Mouse (Mus musculus) ES-E14 (cell line): ENCODE data around the gene Rreb1. TPM values are rescaled to one million over a fixed set of nuclear protein-coding genes. Genes with fewer than 3 reads are reported as not detected.

Source experiments
- DNase-seq: peaks from one replicate; pipeline ENCODE4 v3.0.0-alpha.2; 2013; ENCODE audit warnings: low read depth, low spot score
- H3K27ac ChIP-seq: 2 replicates; pipeline ENCODE4 v1.5.1; 2012; ENCODE audit warnings: low read depth, mild to moderate bottlenecking, low read length, moderate library complexity, mixed read lengths; ENCODE audit not compliant: poor library complexity, insufficient read depth, severe bottlenecking
- H3K36me3 ChIP-seq: 2 replicates; pipeline ENCODE4 v1.6.1; 2012; ENCODE audit warnings: mild to moderate bottlenecking, low read length, moderate library complexity, mixed read lengths; ENCODE audit not compliant: control insufficient read depth, poor library complexity, insufficient read depth, severe bottlenecking
- H3K4me1 ChIP-seq, 2 experiments: fragments of 150-350 bp in 1 of 2; sonication (generic) in 1 of 2; 2 replicates each; pipeline ENCODE4 v1.6.1; 2012; ENCODE audit warnings: low read length in 2 of 2, mild to moderate bottlenecking in 1 of 2, mixed read lengths in 1 of 2; ENCODE audit not compliant: control insufficient read depth in 2 of 2, insufficient read depth in 2 of 2, poor library complexity in 1 of 2
- H3K4me3 ChIP-seq, 2 experiments: fragments of 150-350 bp in 1 of 2; sonication (generic) in 1 of 2; 2 replicates each; pipeline ENCODE4 v1.5.1; 2012; ENCODE audit warnings: low read length in 2 of 2, low read depth in 1 of 2, mild to moderate bottlenecking in 1 of 2, mixed read lengths in 1 of 2; ENCODE audit not compliant: insufficient read depth in 1 of 2, poor library complexity in 1 of 2, severe bottlenecking in 1 of 2
- H3K9ac ChIP-seq: 2 replicates; pipeline ENCODE4 v1.6.1; 2012; ENCODE audit warnings: low read depth, mild to moderate bottlenecking, low read length, mixed read lengths; ENCODE audit not compliant: poor library complexity, insufficient read depth, severe bottlenecking
- H3K9me3 ChIP-seq: fragments of 150-350 bp; sonication (generic); 2 replicates; pipeline ENCODE4 v1.6.1; 2012; ENCODE audit warnings: low read depth, mild to moderate bottlenecking, low read length; ENCODE audit not compliant: control insufficient read depth, insufficient read depth
- CHD2 ChIP-seq: IDR thresholded peaks from 2 replicates; pipeline ENCODE4 v1.6.1; 2014; ENCODE audit warnings: mild to moderate bottlenecking, low read depth, low read length, inconsistent platforms
- HCFC1 ChIP-seq: IDR thresholded peaks from 2 replicates; pipeline ENCODE4 v1.6.1; 2012; ENCODE audit warnings: low read length, inconsistent platforms, borderline replicate concordance; ENCODE audit not compliant: insufficient read depth
- MAFK ChIP-seq: IDR thresholded peaks from 2 replicates; pipeline ENCODE4 v1.6.1; 2014; ENCODE audit warnings: mild to moderate bottlenecking, low read depth, low read length, inconsistent platforms; ENCODE audit not compliant: insufficient read depth
- ZC3H11A ChIP-seq: IDR thresholded peaks from 2 replicates; pipeline ENCODE4 v1.6.1; 2012; ENCODE audit warnings: low read depth, mild to moderate bottlenecking, inconsistent platforms, low read length, borderline replicate concordance
- ZNF384 ChIP-seq: IDR thresholded peaks from 2 replicates; pipeline ENCODE4 v1.6.1; 2012; ENCODE audit warnings: low read depth, low read length, inconsistent platforms
- in situ Hi-C, 2 experiments: fragments of 600-800 bp; cut with MboI; formaldehyde crosslinking; loops; one replicate each; pipeline ENCODE4 v1.15.1; 2025; ENCODE audit warnings: low sequenced_read_pairs in 2 of 2, inconsistent platforms in 1 of 2; ENCODE audit not compliant: unreplicated experiment in 2 of 2
- total RNA-seq: library from RNA; depleted of rRNA; stranded (reverse); fragments of 300-350 nt; gene quantifications from 2 replicates; pipeline ENCODE4 v1.2.3, GENCODE M21; 2012

Rreb1 gene
- total RNA-seq, 1 experiment = 14.7 TPM

GRCm38 (mm10) chr13:37760957-37761941, 17.0 kb upstream of the Rreb1 start:
- in situ Hi-C loops = loop anchor here in 1 of 2 experiments (10.0 kb wide), 1 partner anchor 64 kb away; no protein-coding TSS in a partner anchor
- Histone ChIP-seq H3K27ac (no peak overlapping the region), H3K4me1 (no peaks in the 10 kb centered on the region), H3K4me3 (no peak overlapping the region), H3K9ac (no peak overlapping the region), H3K9me3 (no peaks in the 10 kb centered on the region), H3K36me3 (no peaks in the 10 kb centered on the region)
- no peak for TF ChIP-seq MAFK
- TF ChIP-seq HCFC1 = no peak
- TF ChIP-seq CHD2 = no peak
- no peak for TF ChIP-seq ZC3H11A
- TF ChIP-seq ZNF384 = no peak
- no peak for DNase-seq

DNA sequence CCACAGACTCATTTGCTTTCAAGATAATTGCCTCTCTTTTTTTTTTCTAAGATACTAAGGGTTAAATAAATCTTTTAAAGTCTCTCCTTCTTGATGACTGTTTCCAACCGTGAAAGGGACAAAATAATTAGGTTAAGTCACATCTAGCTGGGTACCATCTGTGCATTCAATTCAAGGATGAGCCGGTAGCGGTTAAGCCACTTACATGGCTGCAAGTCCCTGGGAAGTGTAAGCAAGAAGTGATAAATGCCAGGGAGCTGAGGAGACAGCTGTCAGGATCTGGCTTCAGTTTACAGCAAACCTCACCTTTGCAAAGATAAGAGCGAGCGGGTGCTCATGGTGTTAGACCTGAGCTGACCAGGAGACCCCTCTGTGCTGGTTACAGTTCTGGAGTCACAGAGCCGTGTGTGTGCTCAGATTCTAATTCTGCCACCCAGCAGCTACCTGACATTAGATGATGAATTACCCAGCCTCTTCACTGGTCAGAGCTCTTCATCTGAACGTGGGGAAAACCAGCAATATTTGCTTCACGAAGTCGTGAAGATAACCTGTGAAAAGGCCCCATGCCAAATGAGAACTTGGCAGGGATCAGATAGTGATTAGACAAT, 14.3 kb upstream of the Rreb1 start:
- H3K4me1 ChIP-seq = no peaks in the 10 kb centered on the region
- no peaks in the 10 kb centered on the region for H3K9me3 ChIP-seq
- in situ Hi-C loops = loop anchor here in 1 of 2 experiments (10.0 kb wide), 1 partner anchor 61 kb away; no protein-coding TSS in a partner anchor
- TF ChIP-seq HCFC1 (no peak), ZNF384 (no peak), ZC3H11A (no peak), CHD2 (no peak), MAFK (no peak)
- no peak overlapping the region for H3K27ac ChIP-seq
- no peak overlapping the region for H3K9ac ChIP-seq
- no peak overlapping the region for H3K4me3 ChIP-seq
- no peaks in the 10 kb centered on the region for H3K36me3 ChIP-seq
- DNase-seq = no peak

DNA sequence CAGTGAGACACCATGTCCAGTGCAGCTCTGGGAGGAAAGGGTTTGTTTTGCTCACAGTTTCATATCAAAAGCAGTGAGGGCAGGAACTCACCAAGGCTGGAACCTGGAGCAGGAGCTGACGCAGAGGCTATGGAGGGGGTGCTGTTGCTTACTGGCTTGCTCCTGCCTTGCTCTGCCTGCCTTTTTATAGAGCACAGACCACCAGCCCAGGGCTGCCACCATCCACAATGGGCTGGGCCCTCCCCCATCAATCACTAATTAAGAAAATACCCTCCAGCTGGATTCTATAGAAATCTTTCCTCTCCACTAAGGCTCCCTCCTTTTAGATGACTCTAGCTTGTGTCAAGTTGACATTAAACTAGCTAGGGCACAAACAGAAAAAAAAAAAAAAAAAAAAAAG, 8.4 kb upstream of the Rreb1 start:
- no peak for DNase-seq

DNA sequence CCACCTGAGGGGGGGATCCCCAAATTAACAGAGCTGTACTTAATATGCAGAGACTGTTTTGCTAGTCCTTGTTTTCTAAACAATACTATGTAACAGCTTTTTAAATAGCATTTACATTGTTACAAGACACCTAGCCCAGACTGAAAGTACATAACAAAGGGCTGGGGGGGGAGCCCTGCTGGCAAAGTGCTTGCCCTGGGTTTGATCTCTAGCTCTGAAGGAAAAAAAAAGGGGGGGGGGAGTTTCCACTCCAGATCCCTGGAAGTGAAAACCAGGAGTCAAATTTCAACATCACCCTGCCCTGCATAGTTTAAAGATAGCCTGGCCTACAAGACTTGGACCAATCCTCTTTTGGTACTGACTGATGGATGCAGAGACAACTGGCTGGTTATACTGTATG, 4.7 kb upstream of the Rreb1 start:
- DNase-seq = peak; percentile 75

More for the DNA sequence above, 8.4 kb upstream of the Rreb1 start:
- Histone ChIP-seq H3K4me3 (no peak overlapping the region), H3K27ac (no peak overlapping the region), H3K9ac (no peak overlapping the region), H3K4me1 (peaks cover 0 to 3% of the 10 kb centered on the region in 2 experiments; a peak in 1 of 4 replicates), H3K9me3 (no peaks in the 10 kb centered on the region), H3K36me3 (no peaks in the 10 kb centered on the region)
- TF ChIP-seq ZC3H11A (no peak), ZNF384 (no peak), HCFC1 (no peak), MAFK (no peak), CHD2 (no peak)
- in situ Hi-C loops = loop anchor here in 1 of 2 experiments (10.0 kb wide), 1 partner anchor 55 kb away; no protein-coding TSS in a partner anchor

More for the DNA sequence above, 4.7 kb upstream of the Rreb1 start:
- Histone ChIP-seq H3K4me3 (no peak overlapping the region), H3K4me1 (peaks cover 2 to 9% of the 10 kb centered on the region in 2 experiments; a peak in 3 of 4 replicates), H3K27ac (no peak overlapping the region), H3K36me3 (no peaks in the 10 kb centered on the region), H3K9ac (no peak overlapping the region), H3K9me3 (no peaks in the 10 kb centered on the region)
- in situ Hi-C loops = no loop called here
- no peak for TF ChIP-seq ZC3H11A
- peak; percentile 89 for TF ChIP-seq ZNF384
- TF ChIP-seq HCFC1 = no peak
- peak; percentile 65 for TF ChIP-seq CHD2
- TF ChIP-seq MAFK = no peak
